In genomic region chr11:33544945-33545344, GRCm38 (mm10) we compare ENCODE assay signal across 28 mouse cellular contexts. TPM values are rescaled to one million over a fixed set of nuclear protein-coding genes. Genes with fewer than 3 reads are reported as not detected.
"Had no signal": no experiment of that assay in that cellular context is flagged by ENCODE, and none has a peak within 500 bp of the region (broad histone marks: within the 10 kb centered on the region; RNA-seq: fewer than 3 reads in every experiment).

No protein-coding gene starts in this region.

- H3K4me2 ChIP-seq: heart, embryonic 11.5 days; heart, embryonic 13.5 days; heart, embryonic 15.5 days; hindbrain, embryonic 14.5 days; intestine, embryonic 15.5 days; limb, embryonic 12.5 days; liver, embryonic 11.5 days had no signal

- H3K27me3 ChIP-seq: heart, embryonic 13.5 days; heart, embryonic 15.5 days; intestine, embryonic 15.5 days; limb, embryonic 12.5 days had no signal

- H3K9me3 ChIP-seq: heart, embryonic 13.5 days; heart, embryonic 15.5 days; intestine, embryonic 15.5 days; limb, embryonic 10.5 days; limb, embryonic 12.5 days had no signal

- H3K27ac ChIP-seq: heart, embryonic 13.5 days; heart, embryonic 15.5 days; hindbrain, embryonic 14.5 days; intestine, embryonic 15.5 days; layer of hippocampus, adult 2 months; left cerebral cortex, adult 2 months; limb, embryonic 10.5 days; limb, embryonic 12.5 days had no signal

- H3K9ac ChIP-seq: heart, embryonic 13.5 days; heart, embryonic 15.5 days; hindbrain, embryonic 14.5 days; intestine, embryonic 15.5 days; limb, embryonic 12.5 days had no signal

- H3K4me1 ChIP-seq: heart, embryonic 13.5 days; heart, embryonic 15.5 days; intestine, embryonic 15.5 days; limb, embryonic 10.5 days had no signal

- H3K4me3 ChIP-seq: heart, embryonic 13.5 days; heart, embryonic 15.5 days; intestine, embryonic 15.5 days; layer of hippocampus, adult 2 months; left cerebral cortex, adult 2 months; limb, embryonic 10.5 days; limb, embryonic 12.5 days had no signal

- H3K36me3 ChIP-seq: heart, embryonic 13.5 days; heart, embryonic 15.5 days; intestine, embryonic 15.5 days; limb, embryonic 10.5 days; limb, embryonic 12.5 days had no signal

- ATAC-seq: hindbrain, embryonic 16.5 days; inflammation-experienced regulatory T-cells, adult 6 months; intestine, embryonic 15.5 days; intestine, postnatal 0 days had no signal

- DNase-seq: gastrocnemius, postnatal 14 days; gastrocnemius, postnatal 36 days; heart, adult 18-20 months; heart, postnatal 14 days; heart, postnatal 36 days; kidney, adult 18-20 months; kidney, adult 8-10 months; kidney, postnatal 10 days; kidney, postnatal 25 days; kidney, postnatal 4 days; liver had no signal

RNA-seq across cellular contexts. Expression of gene Gabrp, which starts 33.8 kb away (rescaled TPM):
- polyA plus RNA-seq: heart, postnatal 0 days; hindbrain, embryonic 14.5 days; hindbrain, embryonic 16.5 days; inflammation-experienced regulatory T-cells, adult 6 months; intestine, postnatal 0 days had no signal

RNA-seq across cellular contexts. Expression of gene D130052B06Rik, which starts 54.2 kb away (rescaled TPM):
- polyA plus RNA-seq: heart, embryonic 11.5 days; heart, embryonic 13.5 days; heart, embryonic 15.5 days; heart, postnatal 0 days; hindbrain, embryonic 11.5 days; hindbrain, embryonic 14.5 days; hindbrain, embryonic 16.5 days; inflammation-experienced regulatory T-cells, adult 6 months; intestine, embryonic 15.5 days; intestine, postnatal 0 days; kidney, embryonic 14.5 days; kidney, embryonic 16.5 days; limb, embryonic 10.5 days; liver, embryonic 11.5 days had no signal
